Mouse (Mus musculus) brain, embryonic 18.5 days (tissue): ENCODE data around the gene Taf5.

Source experiments
- DNase-seq: peaks from one replicate; pipeline ENCODE4 v3.0.0-alpha.2; 2012; ENCODE audit warnings: low read depth, low spot score

Taf5 gene

DNA sequence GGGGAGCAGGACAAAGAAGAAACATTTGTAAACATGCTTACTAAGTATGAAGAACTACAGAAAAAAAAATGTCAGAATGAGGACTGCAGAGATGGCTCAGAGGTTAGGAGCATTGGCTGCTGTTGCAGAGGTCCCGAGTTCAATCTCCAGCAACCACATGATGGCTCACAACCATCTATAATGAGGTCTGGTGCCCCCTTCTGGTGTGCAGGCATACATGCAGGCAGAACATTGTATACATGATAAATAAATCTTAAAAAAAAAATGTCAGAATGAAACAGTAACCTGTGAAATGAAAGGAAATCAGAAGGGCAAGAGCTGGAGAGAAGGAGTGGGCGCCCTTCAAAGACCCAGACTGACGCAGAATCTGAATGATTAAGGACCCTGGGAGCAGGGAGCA lies 1.7 kb upstream of the Taf5 start:
- no peak for DNase-seq

DNA sequence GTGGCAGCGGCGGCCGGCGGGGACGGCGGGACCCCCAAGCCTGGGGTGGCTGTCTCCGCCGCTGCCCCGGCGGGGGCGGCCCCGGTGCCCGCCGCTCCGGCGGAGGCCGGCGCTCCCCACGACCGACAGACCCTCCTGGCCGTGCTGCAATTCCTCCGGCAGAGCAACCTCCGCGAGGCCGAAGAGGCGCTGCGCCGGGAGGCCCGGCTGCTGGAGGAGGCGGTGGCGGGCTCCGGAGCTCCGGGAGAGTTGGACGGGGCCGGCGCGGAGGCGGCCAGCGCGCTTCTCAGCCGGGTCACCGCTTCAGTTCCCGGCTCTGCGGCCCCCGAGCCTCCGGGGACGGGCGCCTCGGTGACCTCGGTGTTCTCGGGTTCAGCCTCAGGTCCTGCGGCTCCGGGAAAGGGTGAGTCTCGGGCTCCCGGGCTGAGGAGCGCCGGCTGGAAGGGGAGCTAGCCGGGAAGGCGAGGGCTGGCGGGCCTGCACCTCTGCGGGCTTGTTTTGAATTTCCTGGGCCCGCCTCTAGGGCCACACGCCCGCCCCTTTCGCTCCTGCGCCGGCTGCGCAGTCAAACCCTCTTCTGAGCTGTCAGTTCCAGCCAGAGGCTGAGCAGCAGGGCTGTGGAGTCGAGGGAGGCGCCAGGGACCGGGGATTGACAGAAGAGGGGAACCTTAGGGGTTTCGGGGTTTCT lies 522 bp downstream of the Taf5 start:
- DNase-seq, result peak; percentile 58

DNA sequence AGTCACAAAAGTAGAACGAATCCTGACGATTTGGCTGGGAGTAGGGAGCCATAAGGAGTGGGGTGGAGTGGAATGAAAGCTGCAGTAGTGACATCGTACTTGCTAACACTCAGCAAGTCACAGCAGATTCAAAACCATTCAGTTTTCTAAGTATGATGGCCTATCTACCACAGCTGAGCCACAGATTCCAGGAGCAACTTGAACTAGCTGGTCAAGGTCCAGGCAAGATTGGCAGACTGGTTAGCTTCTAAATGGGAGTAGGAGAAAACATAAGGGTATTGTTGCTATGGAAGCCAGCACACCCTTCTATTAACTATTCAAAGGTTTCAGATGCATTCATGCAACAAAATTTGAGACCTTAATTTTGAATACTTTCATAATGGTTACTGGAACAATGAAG lies 20.7 kb downstream of the Taf5 start:
- DNase-seq, result no peak

DNA sequence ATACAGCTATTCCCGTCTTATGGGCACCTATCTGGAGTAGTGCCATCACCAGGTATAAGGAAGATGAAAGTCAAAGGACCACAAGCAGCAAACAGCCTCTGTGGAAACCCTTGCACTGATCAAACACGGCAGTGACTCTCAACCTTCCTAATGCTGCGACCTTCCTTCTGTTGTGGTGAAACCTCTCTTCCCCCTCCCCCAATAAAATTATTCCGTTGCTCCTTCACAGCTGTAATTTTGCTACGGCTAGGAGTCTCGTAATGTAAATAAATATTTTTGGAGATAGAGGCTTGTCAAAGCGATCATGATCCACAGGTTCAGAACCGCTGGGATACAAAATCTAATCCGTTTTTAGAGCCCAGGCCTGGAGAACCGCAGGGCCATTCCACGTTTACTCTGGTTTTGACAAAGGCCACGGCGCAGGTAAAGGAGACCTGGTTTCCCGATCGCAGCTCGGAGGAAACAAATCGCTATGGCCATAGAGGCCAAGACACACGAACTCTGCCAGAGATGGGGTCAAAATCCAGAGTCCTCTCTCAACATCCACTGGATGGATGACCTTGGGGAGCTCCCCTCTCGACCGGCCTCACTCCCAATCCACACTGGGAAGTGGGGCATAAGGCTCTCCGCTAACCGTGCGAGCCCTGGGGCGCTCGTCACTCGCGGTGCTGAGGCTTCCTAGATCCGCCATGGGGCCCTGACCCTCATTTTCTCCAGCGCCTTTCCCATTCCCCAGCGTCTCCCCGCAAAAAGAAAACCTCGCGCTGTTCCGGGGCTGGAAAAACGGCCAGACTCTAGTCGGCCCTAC lies 22.4 kb downstream of the Taf5 start:
- DNase-seq, result no peak

DNA sequence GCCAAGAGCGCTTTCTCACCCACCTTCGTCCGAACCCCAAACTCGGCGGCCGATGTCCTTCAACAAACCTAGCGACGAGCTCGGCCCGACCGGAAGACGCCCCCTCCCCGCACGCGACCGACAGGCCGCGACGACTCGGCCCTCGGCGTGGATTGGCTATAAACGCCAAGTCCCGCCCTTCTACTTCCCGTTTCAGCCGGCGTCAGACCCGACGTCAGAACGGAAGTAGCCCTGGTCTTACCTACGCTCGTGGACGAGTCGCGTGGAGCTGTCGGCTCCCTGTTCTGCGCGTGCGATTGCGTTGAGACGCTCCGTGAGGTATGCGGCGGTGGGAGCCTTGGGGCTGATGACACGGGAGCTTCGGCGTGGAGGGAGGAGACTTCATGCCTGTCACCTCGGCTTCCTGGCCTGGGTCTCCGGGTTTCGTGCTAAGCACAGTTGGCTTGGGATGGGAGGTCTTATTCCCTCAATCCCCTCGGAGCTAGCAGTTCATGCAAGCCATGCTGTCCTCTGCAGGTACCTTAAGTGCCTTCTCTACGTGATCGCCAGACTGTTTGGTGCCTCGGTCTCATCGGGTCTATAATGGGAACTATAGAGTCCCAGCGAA lies 23.1 kb downstream of the Taf5 start, which contains the start of the genes Usmg5 and Pdcd11:
Gene Usmg5 (minus strand): TSS at position 98 of the 607 bp plus-strand sequence.
Gene Pdcd11 (plus strand): TSS at position 219 of the 607 bp plus-strand sequence.
- peak; percentile 92 for DNase-seq

DNA sequence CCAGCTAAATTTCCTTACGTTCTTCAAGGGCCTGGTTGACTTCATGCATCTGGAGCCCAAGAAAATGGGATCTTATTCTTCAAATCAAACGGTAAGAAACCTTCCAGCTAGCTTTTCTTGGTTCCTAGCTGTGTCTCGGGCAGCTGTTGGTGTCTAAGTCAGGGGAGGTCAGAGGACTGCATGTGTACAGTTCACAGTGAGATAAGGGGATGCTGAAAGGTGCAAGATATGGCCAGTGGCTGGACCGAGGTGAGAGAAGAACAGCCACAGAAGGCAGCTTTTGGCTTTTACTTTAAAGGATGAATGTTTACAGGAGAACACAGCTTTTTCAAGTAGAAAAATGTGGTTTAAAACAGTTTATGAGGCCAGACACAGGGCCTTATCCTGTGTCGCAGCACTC lies 33.5 kb downstream of the Taf5 start:
- no peak for DNase-seq

DNA sequence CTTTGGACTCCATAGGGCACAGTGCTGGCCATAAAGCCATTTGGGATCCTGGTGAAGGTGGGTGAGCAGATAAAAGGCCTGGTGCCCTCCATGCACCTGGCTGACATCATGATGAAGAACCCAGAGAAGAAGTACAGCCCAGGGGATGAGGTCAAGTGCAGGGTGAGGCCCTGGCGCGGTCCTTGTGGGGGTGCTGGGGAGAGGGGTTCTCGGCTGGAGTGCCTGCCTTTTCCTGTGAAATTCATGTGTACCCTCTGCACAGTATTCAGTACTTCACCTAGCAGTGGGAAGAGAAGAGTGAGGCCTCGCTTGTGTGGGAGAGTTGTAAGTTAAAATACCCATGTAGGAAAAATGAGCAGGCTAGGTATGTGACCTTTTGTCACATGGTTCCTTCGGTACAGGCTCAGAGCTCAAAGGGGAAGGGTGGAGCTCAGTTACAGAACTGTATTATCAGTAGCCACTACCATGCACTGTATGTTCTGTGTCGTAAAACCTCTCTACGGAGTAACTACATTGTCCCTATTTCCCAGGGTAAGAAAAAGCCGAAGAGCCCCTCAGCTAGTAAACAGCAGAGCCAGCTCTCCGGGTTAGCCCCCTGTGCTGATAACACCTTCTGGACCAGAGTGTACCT lies 37.2 kb downstream of the Taf5 start:
- DNase-seq, result no peak

DNA sequence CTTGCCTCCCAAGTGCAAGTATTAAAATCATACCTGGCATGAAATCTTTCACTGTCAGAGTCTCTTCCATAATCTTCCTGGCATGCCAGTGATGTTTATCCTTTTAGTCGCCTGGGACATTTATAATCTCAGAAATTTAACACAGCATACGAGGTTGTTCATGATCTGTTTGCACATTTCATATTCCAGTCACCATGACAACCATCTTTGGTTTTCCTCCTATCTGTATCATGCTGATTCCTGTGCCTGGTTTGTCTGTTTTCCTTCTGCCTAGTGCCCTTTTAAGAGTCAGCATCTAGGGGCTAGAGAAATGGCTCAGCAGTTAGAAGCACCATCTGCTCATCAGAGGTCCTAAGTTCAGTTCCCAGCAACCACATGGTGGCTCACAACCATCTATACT lies 51.1 kb downstream of the Taf5 start:
- DNase-seq, result no peak

DNA sequence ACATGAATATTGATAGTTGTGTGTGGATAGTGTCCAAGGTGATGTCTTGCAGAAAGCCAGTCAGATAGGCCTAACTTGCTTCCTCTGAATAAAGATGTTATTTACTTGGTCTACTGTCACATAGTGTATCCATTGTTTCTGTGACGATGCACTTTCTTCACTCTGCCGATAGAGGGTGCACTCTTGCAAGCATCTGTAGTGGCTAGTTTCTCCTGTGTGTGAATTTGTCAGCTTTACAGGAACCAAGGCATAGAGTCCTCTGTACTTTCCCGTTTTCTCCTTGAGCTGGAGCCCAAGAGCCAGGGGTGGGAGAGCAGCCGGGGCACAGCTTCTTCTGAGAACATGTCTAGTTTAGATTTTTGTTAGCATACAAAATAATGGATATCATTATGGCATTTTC lies 53.5 kb downstream of the Taf5 start:
- DNase-seq, result no peak

DNA sequence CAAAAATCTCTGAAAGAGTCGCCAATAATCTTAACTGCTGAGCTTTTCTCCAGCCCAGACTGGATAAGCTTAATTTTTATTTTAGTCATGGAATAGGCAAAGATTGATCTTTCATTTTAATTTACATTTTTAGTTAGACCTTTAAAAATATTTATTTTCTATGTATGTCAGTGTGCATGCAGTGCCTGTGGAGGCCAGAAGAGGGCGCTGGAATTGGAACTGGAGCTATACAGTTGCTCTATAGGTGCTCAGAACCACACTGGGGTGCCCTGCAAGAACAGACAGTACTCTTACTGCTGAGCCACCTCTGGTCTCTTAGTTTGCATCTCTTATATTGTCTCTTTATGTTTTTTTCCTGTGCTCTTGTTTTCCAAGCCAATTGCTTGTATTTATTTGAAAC lies 55.3 kb downstream of the Taf5 start:
- DNase-seq, result no peak

DNA sequence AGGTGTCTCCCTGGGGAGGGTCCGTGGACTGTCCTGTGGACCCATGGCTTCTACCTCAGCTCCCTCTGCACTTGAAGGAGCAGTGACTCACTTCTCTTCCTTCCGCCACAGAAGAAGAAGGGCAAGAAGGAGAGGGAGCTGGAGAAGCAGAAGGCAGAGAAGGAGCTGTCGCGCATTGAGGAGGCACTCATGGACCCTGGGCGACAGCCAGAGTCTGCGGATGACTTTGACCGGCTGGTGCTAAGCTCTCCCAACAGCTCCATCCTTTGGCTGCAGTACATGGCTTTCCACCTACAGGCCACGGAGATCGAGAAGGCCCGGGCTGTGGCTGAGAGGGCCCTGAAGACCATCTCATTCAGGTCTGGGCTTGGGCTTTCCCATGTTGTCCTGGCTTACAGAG lies 60.6 kb downstream of the Taf5 start:
- DNase-seq, result no peak

DNA sequence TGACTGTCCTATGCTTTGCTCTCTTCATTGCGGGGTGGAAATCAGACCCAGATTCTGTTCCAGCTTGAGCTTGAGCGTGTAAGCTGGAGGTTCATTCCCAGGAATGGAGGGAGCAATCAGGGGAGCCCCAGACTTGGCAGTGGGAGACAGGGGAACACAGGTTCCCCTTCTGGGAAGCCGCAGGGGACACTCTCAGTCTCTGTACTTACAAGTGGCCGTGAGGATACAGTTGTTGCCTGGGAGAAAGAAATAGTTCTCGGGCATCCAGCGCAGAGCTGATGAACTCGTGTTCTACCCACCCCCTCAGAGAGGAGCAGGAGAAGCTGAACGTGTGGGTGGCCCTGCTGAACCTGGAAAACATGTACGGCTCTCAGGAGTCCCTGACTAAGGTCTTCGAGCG lies 61.3 kb downstream of the Taf5 start:
- DNase-seq, result no peak

DNA sequence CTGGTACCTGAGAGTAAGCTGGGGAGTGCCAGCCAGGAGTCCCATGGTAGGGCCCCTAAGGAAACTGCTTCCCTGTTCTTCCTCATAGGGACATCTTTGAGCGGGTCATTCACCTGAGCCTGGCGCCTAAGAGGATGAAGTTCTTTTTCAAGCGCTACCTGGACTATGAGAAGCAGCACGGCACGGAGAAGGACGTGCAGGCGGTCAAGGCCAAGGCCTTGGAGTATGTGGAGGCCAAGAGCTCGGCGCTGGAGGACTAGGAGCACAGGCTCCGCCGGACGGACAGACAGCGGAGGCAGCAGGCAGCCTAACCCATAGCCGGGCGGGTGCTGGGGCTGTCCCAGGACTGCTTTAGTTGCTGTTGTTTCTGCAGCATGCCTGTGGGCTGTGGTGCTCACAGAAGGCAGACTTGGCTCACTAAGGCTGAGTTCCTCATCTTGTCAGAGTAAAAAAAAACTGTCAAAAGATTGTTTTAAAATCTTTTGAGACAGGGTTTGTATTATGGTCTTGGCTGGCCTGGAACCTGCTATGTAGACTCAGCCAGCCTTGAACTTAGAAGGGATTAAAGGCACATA lies 63.1 kb downstream of the Taf5 start:
- no peak for DNase-seq
